Mouse (Mus musculus) erythroid progenitor cell, adult 5-6 weeks (primary cell): ENCODE results near the gene Nuak1. TPM values are rescaled to one million over a fixed set of nuclear protein-coding genes. Genes with fewer than 3 reads are reported as not detected.
"Not testable (repeated sequence)": the region's sequence is repeated elsewhere in the genome, so short reads cannot be mapped to it uniquely, and the experiment has no call there.

Source experiments
- ATAC-seq: replicated peaks from 2 replicates; pipeline ENCODE4 v1.8.0; 2016; ENCODE audit warnings: moderate number of reproducible peaks, mild to moderate bottlenecking, moderate TSS enrichment, inconsistent platforms; ENCODE audit not compliant: poor library complexity, low FRiP score, severe bottlenecking
- total RNA-seq, 2 experiments: library from RNA; stranded (forward) in 1 of 2; stranded (reverse) in 1 of 2; fragments of 150-400 nt in 1 of 2; fragments of 186-747, 209-891 nt in 1 of 2; gene quantifications; 2 replicates each; pipeline versions ENCODE4 v1.2.3 to v1.2.4; 2015 to 2017; ENCODE audit warnings: low replicate concordance in 2 of 2

Nuak1 gene
- total RNA-seq (2015; ENCODE audit: low replicate concordance) = 2.1 and 4.0 TPM in 2 replicates
- 0.64 and 1.4 TPM in 2 replicates for total RNA-seq (2017; ENCODE audit: low replicate concordance)

GRCm38 (mm10) chr10:84440541-84441433, at the start of gene Nuak1:
Gene Nuak1, minus strand, starts transcription at chr10:84440597.
- no peak for ATAC-seq

GRCm38 (mm10) chr10:84490115-84490514, 49.7 kb upstream of the Nuak1 start:
- no peak for ATAC-seq

- peak; percentile 81 for ATAC-seq
Observed at GRCm38 (mm10) chr10:84488315-84488714, 47.9 kb upstream of the Nuak1 start.

GRCm38 (mm10) chr10:84484661-84485060, 44.3 kb upstream of the Nuak1 start:
- no peak for ATAC-seq

GRCm38 (mm10) chr10:84483553-84483952, 43.2 kb upstream of the Nuak1 start:
- ATAC-seq = no peak

- no peak for ATAC-seq
Observed at GRCm38 (mm10) chr10:84483069-84483468, 42.7 kb upstream of the Nuak1 start.

- ATAC-seq = not testable (repeated sequence)
Observed at GRCm38 (mm10) chr10:84482418-84482817, 42.0 kb upstream of the Nuak1 start.

GRCm38 (mm10) chr10:84481327-84481671, 40.9 kb upstream of the Nuak1 start:
- no peak for ATAC-seq

- ATAC-seq = no peak
Observed at GRCm38 (mm10) chr10:84480667-84481326, 40.4 kb upstream of the Nuak1 start.

GRCm38 (mm10) chr10:84480146-84480545, 39.7 kb upstream of the Nuak1 start:
- ATAC-seq = no peak

- 0 out of 2 replicates have a peak, but pooled peaks have one; percentile 30 for ATAC-seq
Observed at GRCm38 (mm10) chr10:84477613-84478076, 37.2 kb upstream of the Nuak1 start.

GRCm38 (mm10) chr10:84477045-84477612, 36.7 kb upstream of the Nuak1 start:
- ATAC-seq = no peak

GRCm38 (mm10) chr10:84467555-84468164, 27.3 kb upstream of the Nuak1 start:
- no peak for ATAC-seq

- no peak for ATAC-seq
Observed at GRCm38 (mm10) chr10:84465511-84465910, 25.1 kb upstream of the Nuak1 start.

GRCm38 (mm10) chr10:84460420-84461101, 20.2 kb upstream of the Nuak1 start:
- no peak for ATAC-seq

- no peak for ATAC-seq
Observed at GRCm38 (mm10) chr10:84458094-84458493, 17.7 kb upstream of the Nuak1 start.

- ATAC-seq = no peak
Observed at GRCm38 (mm10) chr10:84457539-84457938, 17.1 kb upstream of the Nuak1 start.

GRCm38 (mm10) chr10:84456632-84457320, 16.4 kb upstream of the Nuak1 start:
- ATAC-seq = no peak

GRCm38 (mm10) chr10:84451883-84452282, 11.5 kb upstream of the Nuak1 start:
- no peak for ATAC-seq
